Mouse (Mus musculus) lung, embryonic 14.5 days (tissue): ENCODE data around the gene Ciapin1. TPM values are rescaled to one million over a fixed set of nuclear protein-coding genes. Genes with fewer than 3 reads are reported as not detected.

Source experiments
- ATAC-seq: fragments of 200-750 bp; cut with Nextera tagmentation; 2 replicates; pipeline ENCODE4 v1.8.0; 2017; ENCODE audit warnings: mild to moderate bottlenecking, moderate TSS enrichment, moderate library complexity; ENCODE audit not compliant: insufficient read depth
- DNase-seq: peaks from one replicate; pipeline ENCODE4 v3.0.0-alpha.2; 2015
- H3K27ac ChIP-seq: fragments of 300-500 bp; sonication (generic); 2 replicates; pipeline ENCODE4 v1.5.1; 2014; ENCODE audit warnings: low read depth, mild to moderate bottlenecking, moderate library complexity
- H3K27me3 ChIP-seq: fragments of 300-500 bp; sonication (generic); 2 replicates; pipeline ENCODE4 v1.6.1; 2014; ENCODE audit warnings: low read length, control low read depth; ENCODE audit not compliant: insufficient read depth
- H3K36me3 ChIP-seq: fragments of 300-500 bp; sonication (generic); 2 replicates; pipeline ENCODE4 v1.6.1; 2014; ENCODE audit warnings: control low read depth; ENCODE audit not compliant: insufficient read depth
- H3K4me1 ChIP-seq: fragments of 300-500 bp; sonication (generic); 2 replicates; pipeline ENCODE4 v1.6.1; 2014; ENCODE audit warnings: antibody characterized with exemption, control low read depth; ENCODE audit not compliant: insufficient read depth
- H3K4me2 ChIP-seq: fragments of 300-500 bp; sonication (generic); 2 replicates; pipeline ENCODE4 v1.6.1; 2014; ENCODE audit warnings: mild to moderate bottlenecking
- H3K4me3 ChIP-seq: fragments of 300-500 bp; sonication (generic); 2 replicates; pipeline ENCODE4 v1.5.1; 2014; ENCODE audit warnings: low read depth, low read length
- H3K9ac ChIP-seq: fragments of 300-500 bp; sonication (generic); 2 replicates; pipeline ENCODE4 v1.6.1; 2014
- H3K9me3 ChIP-seq: fragments of 300-500 bp; sonication (generic); 2 replicates; pipeline ENCODE4 v1.6.1; 2016; ENCODE audit warnings: low read depth, low read length, control low read depth
- CTCF ChIP-seq: IDR thresholded peaks from 2 replicates; pipeline ENCODE4 v1.5.1; 2016; ENCODE audit warnings: antibody characterized with exemption, low read depth
- WGBS: fragments of 180-500 bp; shearing (Covaris S2); extraction: QIAGEN DNeasy Blood & Tissue Kit; methylation state at CpG from one replicate; pipeline ENCODE4 v1.1.7; 2014; 5-methylcytosine and 5-hydroxymethylcytosine counted together
- polyA plus RNA-seq: library from polyadenylated mRNA; unstranded; fragments of >200 nt; fragmentation: Nextera tagmentation; extraction: Ambion mirVana; gene quantifications from 2 replicates; pipeline ENCODE4 v1.2.1, GENCODE M21; 2014

Ciapin1 gene
- polyA plus RNA-seq, 1 experiment from 2014 or later = 105 TPM

DNA sequence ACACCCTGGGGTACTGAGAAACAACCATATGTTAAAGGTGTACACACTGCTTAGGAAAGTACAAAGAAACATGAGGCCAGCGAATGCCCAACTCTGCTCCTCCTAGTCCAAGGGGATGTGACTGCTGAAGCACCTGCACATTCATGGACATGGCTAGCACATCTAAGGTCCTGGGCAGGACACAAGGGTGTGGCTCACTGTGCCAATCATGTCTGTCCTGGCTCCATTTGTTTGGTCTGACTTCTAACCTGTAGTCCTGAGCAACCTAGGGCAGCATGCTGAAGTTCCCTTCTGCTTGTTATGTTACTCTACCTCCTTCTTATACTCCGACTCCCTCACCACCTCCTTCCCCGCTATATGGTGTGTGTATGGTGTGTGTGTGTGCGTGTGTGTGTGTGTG, 43.8 kb downstream of the Ciapin1 start:
- DNase-seq (no peak), ATAC-seq (no peak)
- H3K27ac ChIP-seq = no peak overlapping the region
- no peaks in the 10 kb centered on the region for H3K4me1 ChIP-seq
- 84% methylated on average over 4 of the region's 4 CpGs for WGBS
- H3K9ac ChIP-seq = no peak overlapping the region
- H3K36me3 ChIP-seq = no peaks in the 10 kb centered on the region
- H3K4me2 ChIP-seq = no peak overlapping the region
- TF ChIP-seq CTCF = no peak
- no peaks in the 10 kb centered on the region for H3K9me3 ChIP-seq
- H3K27me3 ChIP-seq = no peaks in the 10 kb centered on the region
- no peak overlapping the region for H3K4me3 ChIP-seq

DNA sequence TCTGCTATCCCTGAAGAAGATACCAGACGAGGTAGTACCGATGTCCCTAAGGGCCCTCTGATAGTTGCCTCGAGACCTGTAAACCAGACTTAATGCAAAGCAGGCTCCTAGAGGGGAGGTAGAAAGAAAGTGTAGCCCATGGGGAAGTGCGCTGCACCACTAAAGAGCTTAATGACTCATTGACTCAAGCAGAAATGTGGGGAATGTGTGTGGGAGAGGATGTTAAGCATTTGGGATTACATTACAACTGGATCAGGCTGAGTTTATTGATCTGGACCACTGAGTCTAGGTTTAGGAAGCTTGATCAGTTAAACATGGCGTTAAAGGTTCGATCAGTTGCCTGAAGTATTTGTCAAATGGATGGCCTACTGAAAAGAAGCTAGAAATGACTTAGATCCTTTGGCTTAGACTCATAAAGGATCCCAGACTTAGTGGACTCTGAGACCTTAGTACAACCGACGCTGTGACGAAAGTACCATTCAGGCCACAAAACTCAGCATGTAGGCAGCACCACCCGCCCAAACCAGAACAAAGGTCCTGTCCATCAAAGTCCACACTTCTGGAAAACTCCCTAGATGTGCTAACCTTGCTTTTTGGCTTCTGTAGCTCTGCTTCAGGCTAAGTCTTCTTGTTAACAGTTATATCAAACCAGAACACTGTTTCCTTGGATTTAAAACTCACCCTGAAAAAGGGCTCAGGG, 48.8 kb downstream of the Ciapin1 start:
- WGBS = 80% methylated on average over 10 of the region's 10 CpGs
- DNase-seq = no peak
- no peaks in the 10 kb centered on the region for H3K4me1 ChIP-seq

GRCm38 (mm10) chr8:94787524-94788501, 50.3 kb downstream of the Ciapin1 start:
- Histone ChIP-seq H3K9me3 (no peaks in the 10 kb centered on the region), H3K27ac (peak overlapping the region; percentile 26; the same call in 1 of the 2 replicates), H3K36me3 (no peaks in the 10 kb centered on the region), H3K4me1 (no peaks in the 10 kb centered on the region), H3K4me2 (no peak overlapping the region), H3K9ac (no peak overlapping the region), H3K27me3 (no peaks in the 10 kb centered on the region), H3K4me3 (no peak overlapping the region)
- WGBS = 58% methylated on average over 15 of the region's 15 CpGs
- no peak for DNase-seq
- no peak for TF ChIP-seq CTCF
- peak; percentile 68; the same call in 1 of the 2 replicates for ATAC-seq

More for the DNA sequence above, 48.8 kb downstream of the Ciapin1 start:
- no peak overlapping the region for H3K9ac ChIP-seq
- no peaks in the 10 kb centered on the region for H3K36me3 ChIP-seq
- H3K4me3 ChIP-seq = no peak overlapping the region
- H3K27me3 ChIP-seq = no peaks in the 10 kb centered on the region
- no peak for ATAC-seq
- no peak overlapping the region for H3K4me2 ChIP-seq
- TF ChIP-seq CTCF = no peak
- H3K9me3 ChIP-seq = no peaks in the 10 kb centered on the region
- H3K27ac ChIP-seq = no peak overlapping the region

DNA sequence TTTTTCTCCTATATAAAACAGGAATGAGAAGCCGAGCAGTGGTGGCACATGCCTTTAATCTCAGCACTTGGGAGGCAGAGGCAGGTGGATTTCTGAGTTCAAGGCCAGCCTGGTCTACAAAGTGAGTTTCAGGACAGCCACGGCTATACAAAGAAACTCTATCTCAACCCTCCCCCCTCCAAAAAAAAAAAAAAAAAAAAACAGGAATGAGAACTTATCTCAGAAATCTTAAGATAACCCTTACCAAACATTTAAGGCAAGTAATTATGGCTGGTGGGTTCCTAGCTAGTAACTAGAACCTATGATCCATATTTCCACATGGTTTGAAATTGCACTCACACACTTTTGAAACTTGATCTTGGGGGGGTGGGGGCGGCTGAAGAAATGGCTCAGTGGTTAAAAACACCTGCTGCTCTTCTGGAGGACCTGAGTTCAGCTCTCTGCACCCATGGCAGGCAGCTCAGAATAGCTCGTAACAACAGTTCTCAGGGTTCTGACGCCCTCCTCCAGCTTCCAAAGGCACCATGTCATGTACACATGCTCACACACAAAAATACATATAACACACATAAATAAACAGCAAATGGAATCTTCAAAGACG, 52.1 kb downstream of the Ciapin1 start:
- WGBS = 63% methylated on average over 6 of the region's 6 CpGs
- no peaks in the 10 kb centered on the region for H3K36me3 ChIP-seq
- no peak overlapping the region for H3K4me2 ChIP-seq
- H3K27ac ChIP-seq = no peak overlapping the region
- no peak overlapping the region for H3K4me3 ChIP-seq
- no peak overlapping the region for H3K9ac ChIP-seq
- DNase-seq = no peak
- H3K27me3 ChIP-seq = no peaks in the 10 kb centered on the region
- TF ChIP-seq CTCF = no peak
- peaks cover 2% of the 10 kb centered on the region; the same call in 1 of the 2 replicates for H3K4me1 ChIP-seq
- H3K9me3 ChIP-seq = no peaks in the 10 kb centered on the region
- no peak for ATAC-seq

- peak; percentile 53 for TF ChIP-seq CTCF
- Histone ChIP-seq H3K4me1 (peaks cover 2% of the 10 kb centered on the region; the same call in 1 of the 2 replicates), H3K4me3 (no peak overlapping the region), H3K9me3 (no peaks in the 10 kb centered on the region), H3K27me3 (no peaks in the 10 kb centered on the region), H3K9ac (no peak overlapping the region), H3K27ac (no peak overlapping the region; the same call in 1 of the 2 replicates), H3K4me2 (no peak overlapping the region), H3K36me3 (no peaks in the 10 kb centered on the region)
- ATAC-seq (peak; percentile 48; the same call in 1 of the 2 replicates), DNase-seq (peak; percentile 61)
- WGBS = 42% methylated on average over 12 of the region's 12 CpGs
Observed at GRCm38 (mm10) chr8:94785247-94785985, 52.7 kb downstream of the Ciapin1 start.

DNA sequence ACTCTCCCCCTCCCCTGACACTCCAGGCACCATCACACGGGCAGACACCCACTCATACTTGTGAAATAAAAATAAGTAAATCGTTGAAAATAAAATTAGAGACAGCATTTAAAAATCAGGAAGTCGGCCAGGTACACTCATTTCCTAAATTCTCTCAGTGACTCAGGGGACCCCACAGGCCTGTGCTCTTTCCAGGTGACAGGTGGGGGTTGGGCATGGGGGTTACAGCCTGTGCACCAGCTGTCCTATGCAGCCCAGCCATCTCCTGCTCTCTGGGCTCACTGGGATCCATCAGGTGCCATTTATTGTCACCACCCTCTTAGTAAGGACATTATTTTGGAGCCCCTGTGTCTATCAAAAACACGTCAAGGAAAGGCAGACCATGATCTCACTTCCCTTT, 54.3 kb downstream of the Ciapin1 start:
- TF ChIP-seq CTCF = no peak
- DNase-seq (no peak), ATAC-seq (no peak)
- no peak overlapping the region for H3K4me2 ChIP-seq
- no peaks in the 10 kb centered on the region for H3K36me3 ChIP-seq
- no peak overlapping the region for H3K27ac ChIP-seq
- no peak overlapping the region for H3K4me3 ChIP-seq
- H3K27me3 ChIP-seq = no peaks in the 10 kb centered on the region
- WGBS = 70% methylated on average over 4 of the region's 4 CpGs
- H3K9ac ChIP-seq = no peak overlapping the region
- H3K4me1 ChIP-seq = peaks cover 2% of the 10 kb centered on the region; the same call in 1 of the 2 replicates
- H3K9me3 ChIP-seq = no peaks in the 10 kb centered on the region
